Mouse (Mus musculus) megakaryocyte, embryonic 14.5 days (primary cell): ENCODE results near the gene Inhbc. TPM values are rescaled to one million over a fixed set of nuclear protein-coding genes. Genes with fewer than 3 reads are reported as not detected.

Experiments
- H3K27me3 ChIP-seq: replicated peaks from 2 replicates; pipeline ENCODE3; 2012; ENCODE audit warnings: inconsistent platforms
- H3K36me3 ChIP-seq: replicated peaks from 2 replicates; pipeline ENCODE3; 2012; ENCODE audit warnings: low read length, inconsistent platforms, mixed read lengths
- H3K4me1 ChIP-seq: 2 replicates; pipeline ENCODE4 v1.6.1; 2012; ENCODE audit warnings: inconsistent platforms
- H3K4me3 ChIP-seq: replicated peaks from 2 replicates; pipeline ENCODE3; 2012; ENCODE audit warnings: moderate library complexity, mild to moderate bottlenecking, inconsistent platforms
- H3K9me3 ChIP-seq: 2 replicates; pipeline ENCODE4 v1.6.1; 2012; ENCODE audit warnings: inconsistent platforms
- FLI1 ChIP-seq: IDR thresholded peaks from 2 replicates; pipeline ENCODE4 v1.6.1; 2012; ENCODE audit warnings: low read length, inconsistent platforms, mixed read lengths
- GATA1 ChIP-seq: IDR thresholded peaks from 3 replicates; pipeline ENCODE4 v1.6.1; 2012; ENCODE audit warnings: mixed read lengths, low read length, inconsistent platforms, borderline replicate concordance
- polyA plus RNA-seq: library from polyadenylated mRNA; stranded (reverse); fragments of >175 nt; gene quantifications from 2 replicates; pipeline ENCODE4 v1.2.3, GENCODE M21; 2012; ENCODE audit warnings: low replicate concordance; ENCODE audit not compliant: insufficient read depth

The Inhbc gene
- polyA plus RNA-seq, 1 experiment = not detected

DNA sequence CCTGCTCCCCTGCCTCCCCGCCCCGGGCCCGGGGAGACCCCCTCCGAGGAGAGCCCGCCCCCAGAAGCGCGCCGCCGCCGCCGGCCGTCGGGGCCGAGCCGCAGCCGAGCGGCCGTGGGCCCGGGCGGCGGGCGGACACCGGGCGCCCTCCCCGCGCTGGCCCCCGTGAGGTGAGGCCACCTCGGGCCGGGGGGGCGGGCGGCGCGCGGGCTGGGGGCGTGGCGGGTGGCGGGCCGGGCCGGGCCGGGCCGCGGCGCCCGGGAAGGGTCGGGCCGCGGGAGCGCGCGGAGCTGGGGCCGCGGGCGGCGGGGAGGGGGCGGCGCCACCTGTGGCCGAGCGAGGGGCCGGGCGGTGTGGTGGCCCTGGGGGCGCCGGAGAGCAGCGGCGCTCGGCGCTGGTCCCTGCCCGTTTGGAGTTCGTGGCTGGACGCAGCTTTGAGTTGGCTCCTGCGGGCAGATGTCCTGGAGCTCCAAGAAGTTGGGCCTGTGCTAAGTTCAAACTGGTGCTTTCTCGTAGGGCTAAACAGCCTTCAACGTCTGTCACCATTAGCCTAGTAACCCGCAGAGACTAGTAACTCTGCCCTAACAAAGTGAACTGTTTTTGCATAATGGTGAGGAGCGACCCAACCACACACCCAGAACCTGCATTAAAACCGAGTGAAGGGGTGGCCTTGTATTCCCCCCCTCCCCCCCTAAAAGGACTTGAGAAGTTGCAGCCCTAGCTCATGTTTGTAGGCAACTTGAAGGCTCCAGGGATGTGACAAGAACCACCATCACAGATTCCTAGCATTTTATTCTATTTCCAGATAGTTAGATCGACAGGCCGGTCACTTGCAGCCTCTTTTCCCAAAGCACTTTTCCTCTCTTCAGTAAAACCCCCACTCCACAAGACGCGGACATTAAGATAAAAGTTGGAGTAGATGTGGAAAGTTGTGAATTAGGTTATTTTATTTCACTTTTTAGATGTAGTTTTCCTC lies 10.8 kb upstream of the Inhbc start:
- peaks cover 61% of the 10 kb centered on the region for H3K4me1 ChIP-seq
- peaks cover 2% of the 10 kb centered on the region; the same call in 1 of the 2 replicates for H3K9me3 ChIP-seq
- no peak for TF ChIP-seq FLI1
- no peak for TF ChIP-seq GATA1
- H3K4me3 ChIP-seq = peak overlapping the region; percentile 93
- H3K27me3 ChIP-seq = no peaks in the 10 kb centered on the region
- H3K36me3 ChIP-seq = no peaks in the 10 kb centered on the region

DNA sequence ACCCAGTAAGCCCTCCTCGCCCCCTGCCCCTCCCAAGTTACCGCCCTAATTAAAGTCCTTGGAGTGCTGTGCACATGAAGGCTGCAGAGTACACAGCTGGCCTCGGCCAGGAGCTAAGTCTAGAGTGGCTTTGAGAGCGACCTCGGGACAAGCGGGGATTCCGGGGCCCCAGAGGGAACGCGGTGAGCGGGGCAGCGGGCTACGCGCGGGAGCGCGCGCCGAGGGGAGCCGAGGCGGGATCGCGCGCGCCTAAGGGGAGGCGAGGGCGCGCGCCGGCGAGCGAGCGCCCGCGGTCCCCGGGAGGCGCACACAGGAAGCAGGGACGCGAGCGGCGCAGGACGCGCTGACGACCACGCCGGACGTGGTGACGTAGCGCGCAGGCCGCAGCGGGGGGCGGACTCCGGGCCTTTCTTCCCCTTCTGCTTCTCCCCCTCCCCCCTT lies 10.0 kb upstream of the Inhbc start, which contains the start of gene R3hdm2:
Gene R3hdm2, plus strand, starts transcription at position 77 of the 441 bp plus-strand sequence.
- TF ChIP-seq FLI1 (no peak; the same call in 1 of the 2 replicates), GATA1 (no peak)
- Histone ChIP-seq H3K4me1 (peaks cover 55% of the 10 kb centered on the region), H3K9me3 (peaks cover 4% of the 10 kb centered on the region; the same call in 1 of the 2 replicates), H3K36me3 (no peaks in the 10 kb centered on the region), H3K27me3 (no peaks in the 10 kb centered on the region), H3K4me3 (peak within 1 kb of the TSS; percentile 93)

DNA sequence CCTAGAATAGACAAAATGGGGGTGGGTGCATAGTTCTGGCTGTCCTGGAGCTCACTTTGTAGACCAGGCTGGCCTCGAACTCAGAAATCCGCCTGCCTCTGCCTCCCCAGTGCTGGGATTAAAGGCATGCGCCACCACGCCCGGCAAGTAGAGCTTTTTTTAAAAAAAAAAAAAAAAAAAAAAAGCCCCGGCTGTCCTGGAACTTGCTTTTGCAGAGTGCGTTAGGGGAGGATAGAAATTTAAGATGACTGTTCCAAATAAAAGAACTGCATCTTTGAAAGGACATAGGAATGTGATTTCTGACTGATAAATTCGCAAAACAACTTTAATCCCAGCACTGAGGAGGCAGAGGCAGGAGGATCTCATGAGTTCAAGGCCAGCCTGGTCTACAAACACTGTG lies 9.4 kb upstream of the Inhbc start:
- peaks cover 4% of the 10 kb centered on the region; the same call in 1 of the 2 replicates for H3K9me3 ChIP-seq
- no peak for TF ChIP-seq GATA1
- H3K36me3 ChIP-seq = no peaks in the 10 kb centered on the region
- peaks cover 49% of the 10 kb centered on the region for H3K4me1 ChIP-seq
- H3K27me3 ChIP-seq = no peaks in the 10 kb centered on the region
- H3K4me3 ChIP-seq = peak overlapping the region; percentile 93

DNA sequence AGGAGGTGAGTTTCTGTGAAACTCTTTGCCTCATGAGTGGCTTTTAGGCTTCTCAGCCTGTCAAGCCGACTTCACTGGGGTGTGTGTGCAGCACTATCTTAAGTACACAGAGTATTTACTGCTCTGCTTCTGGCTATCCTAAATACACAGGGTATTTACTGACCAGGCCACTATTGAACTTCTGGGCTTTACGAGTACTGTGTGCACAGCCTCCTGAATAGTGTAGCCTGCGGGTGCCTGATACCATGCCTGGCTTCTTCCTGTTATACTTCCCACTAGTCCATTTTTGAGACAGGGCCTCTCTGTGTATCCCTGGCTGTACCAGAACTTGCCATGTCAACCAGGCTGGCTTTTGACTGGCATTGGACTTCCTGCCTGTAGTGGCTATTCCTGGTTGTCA lies 7.5 kb upstream of the Inhbc start:
- H3K27me3 ChIP-seq = no peaks in the 10 kb centered on the region
- TF ChIP-seq FLI1 (no peak), GATA1 (no peak)
- peaks cover 30% of the 10 kb centered on the region for H3K4me1 ChIP-seq
- H3K4me3 ChIP-seq = no peak overlapping the region
- H3K36me3 ChIP-seq = no peaks in the 10 kb centered on the region
- H3K9me3 ChIP-seq = peaks cover 4% of the 10 kb centered on the region; the same call in 1 of the 2 replicates

DNA sequence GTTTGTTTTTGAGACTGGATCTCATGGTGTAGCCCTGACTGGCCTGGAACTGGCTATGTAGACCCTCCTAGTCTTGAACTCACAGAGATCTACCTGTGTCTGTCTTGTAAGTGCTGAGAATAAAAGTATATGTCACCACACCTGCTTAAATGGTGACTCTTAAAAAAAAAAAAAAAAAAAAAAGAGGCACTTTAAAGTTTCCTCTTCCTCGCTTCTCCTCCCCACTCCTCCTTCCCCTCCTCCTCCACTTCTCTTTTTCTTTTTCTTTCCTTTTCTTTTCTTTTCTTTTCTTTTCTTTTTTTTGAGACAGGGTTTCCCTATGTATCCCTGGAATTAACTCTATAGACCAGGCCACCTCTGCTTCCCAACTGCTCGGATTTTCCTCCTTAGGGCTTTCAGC lies 792 bp upstream of the Inhbc start:
- Histone ChIP-seq H3K4me1 (no peaks in the 10 kb centered on the region), H3K9me3 (peaks cover 2% of the 10 kb centered on the region; the same call in 1 of the 2 replicates), H3K36me3 (no peaks in the 10 kb centered on the region), H3K4me3 (no peak overlapping the region), H3K27me3 (peaks cover 24% of the 10 kb centered on the region)
- no peak for TF ChIP-seq FLI1
- TF ChIP-seq GATA1 = no peak

DNA sequence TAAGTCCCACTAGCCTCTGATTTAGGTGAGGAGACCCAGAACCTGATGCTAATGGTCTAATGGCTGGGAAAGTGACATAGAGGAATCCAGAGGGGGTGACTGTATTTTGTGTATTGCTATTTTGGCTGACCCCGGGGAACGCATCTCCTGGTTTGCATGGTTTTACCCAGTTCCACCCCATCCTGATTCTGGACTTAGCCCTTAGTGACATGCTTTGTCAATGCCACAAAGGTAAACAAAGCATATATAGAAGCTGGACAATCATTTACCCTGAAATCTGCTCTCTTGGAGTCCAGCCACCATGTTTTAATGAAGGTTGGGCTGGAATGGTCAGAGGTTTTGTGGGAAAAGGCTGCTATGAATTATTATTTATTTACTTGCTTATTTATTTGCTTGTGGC lies 2.0 kb downstream of the Inhbc start:
- Histone ChIP-seq H3K4me1 (no peaks in the 10 kb centered on the region), H3K4me3 (no peak overlapping the region), H3K27me3 (peaks cover 24% of the 10 kb centered on the region), H3K36me3 (no peaks in the 10 kb centered on the region), H3K9me3 (no peaks in the 10 kb centered on the region)
- no peak for TF ChIP-seq GATA1
- TF ChIP-seq FLI1 = no peak

DNA sequence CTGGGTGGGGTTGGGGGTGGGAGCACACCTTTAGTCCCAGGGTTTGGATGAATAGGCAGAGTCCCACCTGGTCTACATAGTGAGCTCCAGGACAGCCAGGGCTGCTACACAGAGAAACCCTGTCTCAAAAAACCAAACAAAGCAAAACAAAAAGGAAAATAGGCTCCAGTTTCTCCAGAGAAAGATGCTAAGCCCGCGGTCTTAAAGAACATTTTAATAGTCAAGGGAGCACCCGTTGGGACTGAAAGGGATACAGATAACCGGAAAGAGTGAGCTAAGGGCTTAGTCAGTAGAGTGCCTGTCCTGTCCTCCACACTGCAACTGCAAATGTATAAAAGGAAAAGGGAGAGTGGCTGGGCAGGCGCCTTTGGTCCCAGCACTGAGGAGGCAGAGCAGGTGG lies 3.1 kb downstream of the Inhbc start:
- no peak for TF ChIP-seq GATA1
- TF ChIP-seq FLI1 = no peak
- Histone ChIP-seq H3K27me3 (peaks cover 24% of the 10 kb centered on the region), H3K4me3 (no peak overlapping the region), H3K9me3 (peaks cover 3% of the 10 kb centered on the region; the same call in 1 of the 2 replicates), H3K4me1 (no peaks in the 10 kb centered on the region), H3K36me3 (no peaks in the 10 kb centered on the region)

DNA sequence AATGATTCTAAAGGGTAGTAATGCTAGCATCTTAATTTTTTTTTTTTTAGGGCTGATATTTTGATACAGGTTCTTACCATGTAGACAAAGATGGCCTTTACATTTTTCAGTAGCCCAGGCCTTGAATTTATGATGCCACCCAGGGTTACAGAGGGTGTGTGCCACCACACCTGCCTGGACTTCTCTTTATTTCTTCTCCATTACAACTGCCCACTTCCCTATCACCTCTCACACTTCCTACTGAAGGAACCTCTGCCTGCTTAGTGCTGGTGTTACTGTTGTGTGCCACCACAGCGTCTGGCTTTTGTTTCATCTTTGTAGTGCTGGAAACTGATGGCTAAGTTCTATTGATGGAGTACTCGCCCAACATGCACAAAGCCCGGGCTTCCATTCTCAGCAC lies 9.5 kb downstream of the Inhbc start:
- H3K27me3 ChIP-seq = peaks cover 28% of the 10 kb centered on the region
- peaks cover 3% of the 10 kb centered on the region; the same call in 1 of the 2 replicates for H3K9me3 ChIP-seq
- H3K4me3 ChIP-seq = no peak overlapping the region
- peaks cover 10% of the 10 kb centered on the region for H3K4me1 ChIP-seq
- H3K36me3 ChIP-seq = no peaks in the 10 kb centered on the region
- TF ChIP-seq GATA1 (no peak), FLI1 (no peak)

DNA sequence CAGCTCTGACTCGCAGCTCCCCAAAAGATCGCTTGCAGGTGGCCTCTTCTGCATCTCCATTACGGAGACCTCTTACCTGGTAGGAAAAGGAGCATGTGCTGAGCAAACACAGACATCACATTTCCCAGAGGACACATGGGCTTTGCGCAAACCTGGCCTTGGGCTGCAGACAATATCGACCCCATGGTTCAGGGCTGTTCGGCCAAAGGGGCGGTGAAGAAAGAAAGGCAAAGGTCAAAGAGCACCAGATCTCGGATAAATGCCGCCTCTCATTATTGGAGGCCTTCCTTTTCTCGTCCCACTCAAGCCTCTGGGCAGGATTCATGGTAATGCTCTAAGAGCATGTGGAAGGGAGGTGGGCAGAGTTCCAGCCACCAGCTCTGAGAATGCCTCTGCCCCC lies 14.9 kb downstream of the Inhbc start:
- no peaks in the 10 kb centered on the region for H3K36me3 ChIP-seq
- no peaks in the 10 kb centered on the region for H3K9me3 ChIP-seq
- H3K4me1 ChIP-seq = peaks cover 29% of the 10 kb centered on the region
- TF ChIP-seq GATA1 (no peak), FLI1 (no peak)
- H3K4me3 ChIP-seq = no peak overlapping the region
- H3K27me3 ChIP-seq = peaks cover 68% of the 10 kb centered on the region
